Mouse (Mus musculus): Measurements from ENCODE around the gene Apool. TPM values are rescaled to one million over a fixed set of nuclear protein-coding genes. Genes with fewer than 3 reads are reported as not detected.
"Not testable (repeated sequence)": the region's sequence is repeated elsewhere in the genome, so short reads cannot be mapped to it uniquely, and the experiment has no call there.

Gene Apool
- polyA plus RNA-seq, 1 experiment from 2014 or later = 55.1 TPM

- Histone ChIP-seq H3K27me3 (ENCODE audit: control insufficient read depth, insufficient read depth, low read length) (no peaks in the 10 kb centered on the region), H3K4me1 (ENCODE audit: control insufficient read depth, insufficient read depth, low read length) (no peaks in the 10 kb centered on the region), H3K36me3 (ENCODE audit: control insufficient read depth, insufficient read depth, low read length) (no peaks in the 10 kb centered on the region), H3K9me3 (ENCODE audit: control insufficient read depth, low read depth, low read length) (0 out of 2 replicates have a peak, but pooled peaks cover 4% of the 10 kb centered on the region), H3K27ac (ENCODE audit: low read length) (no peak overlapping the region), H3K4me3 (ENCODE audit: low read depth, low read length) (no peak overlapping the region), H3K4me2 (replicated peaks; ENCODE audit: low read depth, low read length) (no peak overlapping the region), H3K9ac (replicated peaks; ENCODE audit: low read depth, low read length) (no peak overlapping the region)
- WGBS = 44% methylated on average over 4 of the region's 4 CpGs
- ATAC-seq (ENCODE audit: insufficient number of reproducible peaks, insufficient read depth, low FRiP score, low read depth) = no peak
These were observed 57.3 kb downstream of the Apool start for GRCm38 (mm10) chrX:112368426-112368825.

DNA sequence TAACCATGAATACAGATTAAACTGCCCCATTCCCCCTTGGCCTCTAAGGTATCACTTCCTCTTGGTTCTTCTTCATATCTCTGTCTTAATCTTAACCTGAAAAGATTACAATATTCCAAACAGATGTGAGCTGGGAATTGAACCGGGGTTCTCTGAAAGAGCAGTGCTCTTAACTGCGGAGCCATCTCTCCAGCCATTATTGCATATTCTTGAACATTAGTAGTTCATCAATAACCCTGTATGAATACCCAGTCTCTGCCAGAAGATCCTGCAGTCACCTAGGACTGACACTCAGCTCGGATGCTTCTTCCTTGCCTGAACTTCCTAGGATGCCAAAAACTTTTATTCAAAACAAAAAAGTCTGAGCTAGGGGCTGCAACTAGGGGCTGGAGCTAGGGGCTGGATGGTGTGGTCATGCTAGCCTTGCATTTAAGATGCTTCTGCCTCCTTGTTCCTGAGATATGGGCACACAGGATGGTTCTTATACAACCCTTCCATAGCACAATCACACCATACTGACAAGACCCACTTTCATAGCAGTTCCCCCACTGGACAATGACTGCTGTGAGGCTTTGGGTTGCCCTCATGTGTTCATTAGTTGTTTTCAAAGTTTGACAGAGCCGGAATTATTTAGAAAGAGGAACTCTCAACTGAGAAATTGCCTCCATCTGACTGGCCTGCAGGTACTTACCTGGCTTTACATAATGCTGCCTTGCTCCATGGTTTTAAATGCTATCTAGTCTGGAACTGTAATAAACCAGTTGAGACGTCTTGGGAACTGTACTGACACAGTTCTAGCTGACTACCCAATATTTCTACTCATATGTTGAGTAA is 59.7 kb downstream of the Apool start:
- H3K4me3 ChIP-seq (ENCODE audit: low read depth, low read length); H3K4me1 ChIP-seq (ENCODE audit: control insufficient read depth, insufficient read depth, low read length); H3K27ac ChIP-seq (ENCODE audit: low read length); H3K27me3 ChIP-seq (ENCODE audit: control insufficient read depth, insufficient read depth, low read length); H3K36me3 ChIP-seq (ENCODE audit: control insufficient read depth, insufficient read depth, low read length); H3K4me2 ChIP-seq (replicated peaks; ENCODE audit: low read depth, low read length); H3K9ac ChIP-seq (replicated peaks; ENCODE audit: low read depth, low read length); H3K9me3 ChIP-seq (ENCODE audit: control insufficient read depth, low read depth, low read length): not testable (repeated sequence)
- peak; percentile 98 for ATAC-seq (ENCODE audit: insufficient number of reproducible peaks, insufficient read depth, low FRiP score, low read depth)
- 82% methylated on average over 5 of the region's 5 CpGs for WGBS

DNA sequence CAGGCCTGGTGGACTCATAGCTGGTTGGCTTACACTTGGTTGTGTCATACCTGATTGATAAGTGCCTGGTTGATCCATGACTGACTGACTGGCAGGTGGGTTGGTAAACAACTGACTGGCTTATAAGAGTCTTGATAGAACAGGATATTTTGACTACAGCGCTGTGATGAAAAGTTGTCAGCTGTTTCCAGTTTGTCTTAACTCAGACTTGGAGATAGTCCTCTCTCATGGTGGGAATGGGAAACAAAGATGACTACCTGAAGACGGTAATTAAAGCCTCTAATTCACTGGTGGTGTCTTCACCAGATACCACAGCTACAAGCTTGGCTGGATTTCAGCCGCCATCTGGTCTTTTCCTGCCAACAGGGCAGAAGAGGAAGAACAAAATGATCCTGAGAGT is 95.5 kb downstream of the Apool start, which contains the start of gene Satl1:
Gene Satl1, minus strand, starts transcription at position 101 of the 400 bp plus-strand sequence.
- H3K36me3 ChIP-seq (ENCODE audit: control insufficient read depth, insufficient read depth, low read length) = no peaks in the 10 kb centered on the region
- H3K4me2 ChIP-seq (replicated peaks; ENCODE audit: low read depth, low read length) = no peak within 1 kb of the TSS
- H3K27me3 ChIP-seq (ENCODE audit: control insufficient read depth, insufficient read depth, low read length) = no peaks in the 10 kb centered on the region
- H3K4me1 ChIP-seq (ENCODE audit: control insufficient read depth, insufficient read depth, low read length) = no peaks in the 10 kb centered on the region
- WGBS = 86% methylated on average over 3 of the region's 3 CpGs
- ATAC-seq (ENCODE audit: insufficient number of reproducible peaks, insufficient read depth, low FRiP score, low read depth) = no peak
- H3K9me3 ChIP-seq (ENCODE audit: control insufficient read depth, low read depth, low read length) = no peaks in the 10 kb centered on the region
- no peak within 1 kb of the TSS for H3K9ac ChIP-seq (replicated peaks; ENCODE audit: low read depth, low read length)
- H3K4me3 ChIP-seq (ENCODE audit: low read depth, low read length) = no peak within 1 kb of the TSS
- no peak within 1 kb of the TSS for H3K27ac ChIP-seq (ENCODE audit: low read length)

- 58% methylated on average over 2 of the region's 2 CpGs for WGBS
- H3K27ac ChIP-seq (ENCODE audit: low read length) = no peak overlapping the region
- no peaks in the 10 kb centered on the region for H3K27me3 ChIP-seq (ENCODE audit: control insufficient read depth, insufficient read depth, low read length)
- H3K36me3 ChIP-seq (ENCODE audit: control insufficient read depth, insufficient read depth, low read length) = no peaks in the 10 kb centered on the region
- no peaks in the 10 kb centered on the region for H3K9me3 ChIP-seq (ENCODE audit: control insufficient read depth, low read depth, low read length)
- H3K9ac ChIP-seq (replicated peaks; ENCODE audit: low read depth, low read length) = no peak overlapping the region
- no peak for ATAC-seq (ENCODE audit: insufficient number of reproducible peaks, insufficient read depth, low FRiP score, low read depth)
- H3K4me2 ChIP-seq (replicated peaks; ENCODE audit: low read depth, low read length) = no peak overlapping the region
- H3K4me1 ChIP-seq (ENCODE audit: control insufficient read depth, insufficient read depth, low read length) = no peaks in the 10 kb centered on the region
- H3K4me3 ChIP-seq (ENCODE audit: low read depth, low read length) = no peak overlapping the region
These were observed 101.2 kb downstream of the Apool start for GRCm38 (mm10) chrX:112412309-112412708.

Other genes with a start within 250 kb of the Apool start
- gene 4933403O08Rik, start 72.3 kb upstream of the Apool start, polyA plus RNA-seq (2014; fragmentation: Nextera tagmentation; extraction: Ambion mirVana) = 0.17 TPM in 1 of 2 replicates, not detected in the other
- gene Satl1, start 95.4 kb downstream of the Apool start, polyA plus RNA-seq (2014; fragmentation: Nextera tagmentation; extraction: Ambion mirVana) = not detected in 2 replicates
- not detected in 2 replicates for gene 2010106E10Rik, start 183.9 kb downstream of the Apool start, polyA plus RNA-seq (2014; fragmentation: Nextera tagmentation; extraction: Ambion mirVana)

All from stomach, embryonic 14.5 days (tissue).